Mouse (Mus musculus) skeletal muscle tissue, adult 2 months (tissue): ENCODE results near the gene Cmya5.

Source experiments
- DNase-seq: peaks from one replicate; pipeline ENCODE4 v3.0.0-alpha.2; 2012; ENCODE audit warnings: low read depth, low spot score

Cmya5 gene

DNA sequence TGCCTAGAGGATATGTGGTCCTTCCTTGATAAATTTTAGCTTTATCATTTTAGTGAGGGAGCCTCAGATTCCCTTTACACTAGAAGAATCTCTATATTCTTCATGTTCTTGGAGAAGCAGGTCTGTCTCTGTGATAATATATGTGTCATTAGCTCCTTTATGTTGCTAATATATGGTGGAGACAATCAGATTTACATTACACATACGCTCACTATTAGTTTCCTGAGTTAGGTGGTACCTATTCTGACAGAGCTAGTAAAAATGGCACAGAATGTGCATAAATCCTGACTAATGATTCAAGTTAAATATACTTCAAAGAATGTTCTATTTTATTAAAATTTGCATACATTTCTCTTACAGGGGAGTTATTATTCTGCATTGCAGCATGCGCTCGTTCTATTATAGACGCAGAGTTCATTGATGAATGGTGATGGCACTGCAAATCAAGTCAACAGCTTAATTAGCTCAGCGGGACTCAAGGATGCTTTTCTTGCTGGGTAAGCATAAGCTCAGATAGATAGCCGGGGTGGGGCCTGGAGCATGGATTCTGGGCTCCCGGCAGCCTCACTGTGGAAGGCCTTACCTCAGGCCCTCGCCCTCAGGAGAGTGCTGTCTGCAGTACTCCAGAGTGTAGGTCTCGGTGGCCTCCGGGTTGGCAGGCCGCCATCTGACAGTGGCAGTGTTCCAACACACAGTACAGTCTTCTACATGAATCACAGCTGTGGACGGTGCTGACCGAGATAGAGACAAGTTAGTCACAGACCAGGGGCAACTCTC is 81.5 kb downstream of the Cmya5 start:
- DNase-seq, result peak; percentile 80

DNA sequence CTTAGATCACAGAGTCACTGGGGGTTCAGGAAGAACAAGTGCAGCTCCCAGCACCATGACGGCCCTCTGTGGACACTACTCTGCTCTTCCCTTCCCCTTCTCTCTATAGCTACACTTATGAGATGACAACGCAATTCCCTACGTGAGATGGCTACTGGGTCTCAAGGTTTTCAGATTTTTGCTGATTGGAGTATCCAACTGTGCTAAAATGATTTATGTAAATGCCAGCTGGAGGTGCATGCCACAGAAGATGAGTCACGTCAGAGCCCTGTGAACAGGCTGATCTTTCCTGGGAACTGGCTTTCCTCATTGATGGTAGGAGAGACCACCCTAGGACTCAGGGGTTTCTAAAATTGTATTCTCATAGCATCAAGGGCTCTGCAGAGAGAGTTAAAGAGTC is 83.2 kb downstream of the Cmya5 start:
- no peak for DNase-seq

DNA sequence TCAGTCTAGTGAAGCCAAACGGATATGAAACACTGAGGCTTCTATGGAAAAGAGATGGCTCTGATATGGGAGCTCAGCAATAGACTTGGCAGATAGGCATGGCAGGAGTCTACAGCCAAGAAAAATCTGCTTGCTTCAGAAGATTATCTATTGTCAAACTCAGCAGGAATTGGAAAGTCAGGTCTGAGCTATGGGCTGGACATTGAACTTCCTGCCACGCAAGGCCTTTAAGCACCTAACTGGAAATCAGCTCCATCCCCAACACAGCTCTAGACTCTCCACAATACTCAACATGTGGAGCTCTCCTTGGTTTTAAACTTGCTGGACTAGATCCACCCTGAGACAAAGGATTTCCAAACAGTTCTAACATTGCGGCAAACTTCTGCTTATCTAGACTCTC is 84.1 kb downstream of the Cmya5 start:
- no peak for DNase-seq

DNA sequence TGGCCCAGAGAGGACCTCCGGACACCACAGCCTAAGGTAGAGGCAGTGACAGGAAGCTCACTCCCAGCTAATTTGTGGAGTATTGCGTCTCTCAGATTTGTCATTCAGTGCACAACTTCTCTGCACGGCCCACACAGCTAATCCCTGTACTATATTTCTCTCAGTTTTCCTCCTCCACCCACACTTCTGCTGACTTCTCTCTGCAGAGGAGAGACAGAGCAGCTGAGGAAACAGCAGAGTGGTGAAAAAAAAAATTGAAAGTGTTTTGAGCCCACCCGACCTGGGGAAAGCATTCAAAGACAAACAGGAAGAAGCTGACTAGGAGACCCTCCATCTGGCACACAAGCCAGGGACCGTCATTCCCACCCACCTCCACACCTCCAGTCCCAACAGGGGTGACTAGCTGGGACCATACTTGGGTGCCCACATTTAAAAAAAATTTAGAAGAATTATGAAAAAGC is 85.9 kb downstream of the Cmya5 start:
- DNase-seq, result no peak

DNA sequence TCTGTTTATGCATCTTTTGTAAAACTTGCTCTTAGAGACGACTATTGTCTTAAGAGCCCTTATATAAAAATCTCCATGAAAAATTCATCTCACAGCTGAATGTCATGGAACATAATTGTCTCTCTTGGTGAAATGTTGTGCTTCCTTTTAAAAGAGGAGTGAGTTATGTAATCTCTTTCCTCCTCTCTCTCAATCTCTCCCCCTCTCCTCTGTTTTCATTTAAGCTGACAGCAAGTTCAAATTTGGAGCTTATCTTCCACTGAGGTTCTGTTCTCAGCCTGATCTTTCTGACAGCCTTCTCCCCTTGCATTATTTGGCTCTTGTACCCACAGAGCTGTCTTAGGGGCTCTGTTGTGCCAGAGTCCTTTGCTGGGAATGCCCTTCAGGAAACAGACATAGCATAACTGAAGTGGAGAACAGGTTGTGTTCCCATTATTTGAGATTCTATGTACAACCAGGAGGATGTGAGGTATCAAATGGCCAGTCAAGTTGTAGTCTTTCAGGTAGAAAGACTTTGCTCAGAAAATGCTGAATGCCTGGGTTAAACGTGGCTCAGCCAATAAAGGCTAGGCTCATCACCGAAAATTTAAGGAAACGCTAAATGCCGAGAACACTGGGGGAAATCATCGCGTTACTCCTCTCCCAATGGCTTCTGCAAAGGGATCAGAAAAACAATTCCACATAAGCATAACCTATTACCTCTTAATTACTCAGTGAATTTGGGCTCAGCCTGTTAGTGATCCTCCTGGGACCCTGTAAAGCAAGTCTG is 86.8 kb downstream of the Cmya5 start:
- no peak for DNase-seq

DNA sequence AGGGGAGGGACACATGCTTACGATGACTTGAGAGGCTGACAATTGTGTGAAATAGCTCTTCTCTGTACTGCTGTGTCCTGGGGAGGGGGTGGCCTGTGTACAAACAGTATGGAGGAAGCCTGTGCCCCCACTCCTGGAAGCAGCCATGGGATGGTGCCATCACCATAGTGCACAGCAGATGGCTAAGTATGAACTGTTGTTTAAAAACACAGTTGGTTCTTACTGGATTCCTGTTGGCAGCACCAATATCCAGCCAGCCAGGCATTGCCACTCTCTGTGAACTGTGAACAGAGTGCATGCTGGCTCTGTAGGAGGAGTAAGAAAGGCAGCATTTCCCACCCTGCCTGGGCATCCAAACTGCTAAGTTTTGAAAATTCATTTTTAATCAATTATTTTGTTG is 88.4 kb downstream of the Cmya5 start:
- no peak for DNase-seq

DNA sequence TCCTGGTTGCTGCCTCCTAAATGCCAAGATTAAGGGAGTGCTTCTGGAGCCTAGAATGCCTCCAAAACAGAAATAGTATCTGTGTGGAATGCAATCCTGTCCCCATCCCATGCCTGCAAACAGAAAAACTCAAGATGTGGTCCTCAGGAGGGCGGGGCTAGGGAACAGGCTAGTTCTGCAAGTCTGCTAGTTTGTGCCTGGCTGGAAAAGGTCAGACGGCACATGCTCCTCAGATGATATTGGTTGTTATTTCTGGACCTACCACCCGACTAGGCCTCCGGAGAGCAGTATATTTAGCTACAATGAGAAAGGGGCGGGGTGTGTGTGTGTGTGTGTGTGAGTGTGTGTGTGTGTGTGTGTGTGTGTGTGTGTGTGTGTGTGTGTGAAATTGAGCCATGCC is 93.0 kb downstream of the Cmya5 start:
- DNase-seq, result peak; percentile 85

DNA sequence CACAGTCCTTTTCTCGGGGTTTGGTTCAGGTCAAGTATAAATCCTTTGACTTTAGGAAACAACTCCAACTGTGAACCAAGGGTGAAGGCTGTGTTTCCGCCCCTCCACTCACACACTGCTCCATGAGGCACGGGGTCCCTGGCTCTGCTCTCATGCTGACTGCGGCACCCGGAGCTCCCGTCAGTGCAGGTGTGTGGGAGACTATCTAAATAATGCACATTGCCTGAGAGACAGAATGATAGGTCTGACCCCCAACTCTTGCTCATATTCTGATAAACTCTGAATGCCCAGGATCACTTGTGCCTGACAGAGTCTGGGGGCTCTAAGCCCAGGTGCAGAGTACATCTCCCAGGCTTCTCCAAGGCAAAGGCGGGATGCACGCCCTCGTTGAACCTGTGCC is 103.5 kb downstream of the Cmya5 start:
- DNase-seq, result no peak

DNA sequence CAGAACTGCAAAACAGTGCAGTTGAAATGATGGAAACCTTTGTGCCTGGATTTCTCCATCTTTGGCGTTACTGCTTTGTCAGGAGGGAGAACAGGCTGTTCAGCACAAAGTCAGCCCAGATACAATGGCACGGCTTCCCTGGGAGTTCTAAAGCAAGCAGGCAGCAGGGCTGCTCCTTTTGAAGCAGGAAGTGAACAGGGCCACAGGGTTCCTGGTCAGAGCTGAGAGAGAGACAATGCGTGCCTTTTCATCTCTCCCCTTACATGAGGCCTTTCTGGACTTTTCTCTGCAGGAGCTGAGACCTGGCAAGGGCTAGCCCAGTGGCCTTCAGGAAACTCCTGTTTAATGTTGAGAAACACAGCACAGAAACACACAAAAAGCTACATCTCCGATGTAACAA is 108.3 kb downstream of the Cmya5 start:
- DNase-seq, result no peak

DNA sequence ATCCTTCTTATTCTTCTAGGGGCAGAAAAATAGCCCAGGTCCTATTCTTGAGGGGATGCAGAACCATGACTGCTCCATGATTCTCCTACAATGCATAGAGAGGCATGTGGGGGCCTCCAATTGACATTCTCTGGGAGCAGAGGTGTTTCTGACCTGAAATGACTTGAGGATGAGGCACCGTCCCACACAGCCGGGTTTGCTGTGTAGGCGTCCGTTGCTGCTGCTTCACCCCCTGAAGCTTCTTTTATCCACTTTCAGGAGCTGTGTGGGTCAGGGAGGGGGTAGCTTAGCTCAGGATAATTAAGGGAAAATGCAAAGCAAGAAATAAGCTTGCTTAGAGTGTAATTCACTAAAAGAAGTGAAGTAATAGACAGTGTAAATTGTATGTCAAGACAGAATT is 115.2 kb downstream of the Cmya5 start:
- no peak for DNase-seq

DNA sequence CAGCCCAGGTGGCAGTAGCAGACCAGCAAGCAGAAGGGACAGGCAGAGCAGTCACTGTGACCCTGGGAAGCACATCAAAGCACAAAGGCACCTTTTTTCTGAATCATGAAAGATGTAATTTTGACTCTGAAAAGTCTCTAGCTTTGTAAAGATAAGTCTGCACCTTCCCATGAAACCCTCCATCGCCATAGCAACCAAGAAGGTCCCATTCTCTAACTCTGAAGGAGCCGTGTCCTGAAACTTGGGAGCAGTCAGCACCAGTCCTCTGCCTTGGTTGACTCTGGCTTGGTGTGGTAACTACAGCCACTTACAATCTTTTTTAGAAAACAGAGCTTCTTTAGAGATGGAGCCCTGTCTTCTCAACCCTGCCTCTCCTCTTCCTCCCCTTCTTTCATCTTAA is 119.7 kb downstream of the Cmya5 start:
- no peak for DNase-seq

DNA sequence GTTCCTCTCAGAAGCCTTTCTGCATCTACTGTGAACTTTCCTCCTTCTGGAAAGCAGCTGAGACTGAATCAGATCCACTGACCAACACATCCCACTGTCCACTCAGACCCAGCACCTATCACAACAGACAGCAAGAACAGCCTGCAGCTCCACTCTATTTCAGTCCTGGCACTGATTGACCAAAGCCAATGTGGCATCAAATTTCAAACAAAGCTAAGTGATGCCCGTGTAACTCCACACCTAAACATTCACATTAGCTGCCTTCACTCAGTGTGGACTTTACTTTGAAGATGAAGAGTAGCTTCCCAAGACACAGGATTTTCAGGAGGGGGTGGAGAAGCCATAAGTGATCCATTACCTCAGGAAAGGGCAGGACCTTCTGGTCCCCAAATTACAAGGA is 122.4 kb downstream of the Cmya5 start:
- peak; percentile 42 for DNase-seq

DNA sequence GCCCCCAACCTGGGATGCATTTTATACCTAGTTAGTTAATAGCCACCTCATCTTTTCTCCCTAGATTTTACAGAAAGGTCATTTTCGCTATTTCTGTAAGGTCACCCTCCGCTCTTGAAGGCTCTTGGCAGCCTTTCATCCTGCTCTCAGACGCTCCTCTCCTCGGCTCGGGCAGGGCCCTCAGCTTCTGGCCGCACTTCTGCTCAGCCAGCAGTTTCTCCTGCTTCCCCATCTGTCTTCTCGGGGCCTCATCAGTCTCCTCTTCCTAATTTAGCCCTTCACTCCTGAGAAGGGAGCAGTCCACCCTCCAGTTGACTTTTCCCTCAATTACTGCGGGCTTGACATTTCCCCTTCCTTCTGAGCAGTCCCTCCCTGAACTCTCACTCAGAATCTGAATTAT is 131.6 kb downstream of the Cmya5 start:
- DNase-seq, result peak; percentile 66

DNA sequence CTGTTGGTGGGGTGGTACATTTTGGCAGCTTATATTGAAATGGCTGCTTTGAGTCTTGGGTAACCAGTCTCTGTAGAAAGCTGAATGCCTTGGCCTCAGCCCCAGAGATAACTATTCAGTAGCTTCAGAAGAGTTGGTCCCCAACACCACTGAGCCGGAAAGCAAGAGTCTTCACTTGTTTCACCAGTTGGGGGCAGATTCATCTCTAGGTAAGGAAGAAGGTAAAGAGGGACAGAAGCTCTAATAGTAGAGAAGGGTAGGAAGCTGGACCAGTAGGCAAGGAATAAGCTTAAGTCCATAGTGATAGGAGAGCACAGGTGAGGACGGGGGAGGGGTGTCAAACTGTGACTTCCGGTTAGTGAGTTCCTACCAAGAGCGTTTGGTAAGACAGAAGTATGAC is 133.2 kb downstream of the Cmya5 start:
- no peak for DNase-seq

DNA sequence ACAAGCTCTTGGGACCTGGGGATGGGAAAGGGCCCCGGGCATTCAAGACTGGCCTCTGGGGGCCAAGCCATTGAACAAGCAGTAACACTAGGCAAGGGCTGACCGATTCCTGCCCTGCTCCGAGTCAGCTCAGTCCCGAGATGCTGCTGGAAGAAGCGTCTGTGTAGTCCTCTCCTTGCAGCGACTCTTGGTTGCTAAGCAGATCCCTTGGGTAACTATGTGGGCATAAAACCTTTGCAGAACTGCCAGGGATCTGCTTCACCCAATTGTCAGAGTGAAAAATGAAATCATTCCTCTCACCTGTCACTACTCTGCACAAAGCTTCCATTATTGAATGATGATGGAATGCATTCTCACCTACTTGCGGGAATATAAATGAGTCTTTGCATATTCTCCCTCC is 134.0 kb downstream of the Cmya5 start:
- DNase-seq, result no peak

DNA sequence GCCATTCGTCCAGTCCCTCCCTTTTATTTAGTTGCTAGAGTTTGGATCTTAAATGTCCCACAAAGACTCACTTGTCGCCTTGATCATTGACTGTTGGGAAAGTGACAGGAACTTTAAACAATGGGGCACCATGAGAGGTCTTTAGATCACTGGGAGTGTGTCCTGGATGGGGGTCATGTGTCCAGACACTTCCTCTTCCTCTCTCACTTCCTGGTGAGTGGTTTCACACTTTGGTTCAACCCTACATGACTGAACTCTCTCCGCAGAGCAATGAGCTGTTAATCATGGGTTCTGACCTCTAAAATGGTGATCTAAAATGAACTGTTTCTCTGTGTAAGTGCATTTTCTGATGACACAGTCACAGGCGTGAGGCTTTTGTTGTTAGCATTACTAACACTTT is 137.4 kb downstream of the Cmya5 start:
- DNase-seq, result no peak

DNA sequence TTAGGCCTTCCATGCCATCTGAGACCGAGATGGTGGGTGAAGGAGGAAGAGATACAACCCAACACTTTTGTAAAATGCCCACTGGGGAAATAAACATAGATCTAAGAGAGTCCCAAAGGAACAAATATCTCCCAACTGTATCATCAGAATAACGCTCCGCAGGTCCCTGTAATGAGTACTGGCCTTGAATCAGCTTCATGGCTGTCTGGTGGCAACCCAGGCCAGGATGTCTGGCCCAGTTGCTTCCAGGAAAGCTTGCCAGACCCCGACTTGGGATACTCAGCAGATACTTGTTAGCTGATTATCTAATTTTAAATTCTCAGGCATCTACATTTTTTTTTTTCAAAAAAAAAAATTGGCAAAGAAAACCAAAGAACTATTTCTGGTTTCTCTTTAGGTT is 138.2 kb downstream of the Cmya5 start:
- peak; percentile 45 for DNase-seq

DNA sequence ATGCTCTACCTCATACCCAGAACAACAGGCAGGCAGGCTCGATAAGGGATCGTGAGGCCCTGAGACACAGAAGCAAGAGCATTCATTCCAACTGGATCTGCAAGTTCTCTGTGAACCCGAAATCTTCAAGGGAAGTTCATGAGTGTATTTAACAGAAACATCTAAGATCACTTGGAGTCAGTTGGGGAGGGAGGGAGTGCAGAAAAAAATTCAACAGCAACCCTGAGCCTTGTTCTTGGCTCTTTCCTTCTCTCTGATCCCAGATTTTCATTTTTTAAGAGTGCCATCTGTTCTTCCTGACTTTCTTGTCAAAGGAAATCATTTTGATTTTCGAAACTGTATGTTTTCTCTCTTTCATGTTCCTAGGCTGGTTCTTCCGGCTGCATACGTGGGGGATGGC is 140.5 kb downstream of the Cmya5 start:
- DNase-seq, result no peak

DNA sequence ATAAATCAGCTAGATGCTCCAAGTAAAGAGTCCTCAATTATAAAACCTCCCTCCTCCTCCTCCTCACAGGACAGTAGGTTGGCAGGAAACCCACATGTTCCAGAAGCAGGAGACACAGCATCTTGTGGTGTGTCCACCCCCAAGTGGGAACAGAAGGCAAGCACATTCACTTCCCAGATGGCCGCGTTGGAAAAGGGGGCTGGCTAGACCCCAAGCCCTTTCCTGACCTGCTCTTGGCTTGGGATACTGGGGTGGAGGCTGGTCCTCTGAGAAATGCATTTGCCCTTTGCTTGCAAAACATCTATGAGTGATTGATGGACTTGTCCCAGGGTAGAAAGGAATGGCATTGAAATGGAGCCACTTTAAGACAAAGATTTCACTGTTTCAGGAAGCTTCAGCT is 142.1 kb downstream of the Cmya5 start:
- peak; percentile 76 for DNase-seq

DNA sequence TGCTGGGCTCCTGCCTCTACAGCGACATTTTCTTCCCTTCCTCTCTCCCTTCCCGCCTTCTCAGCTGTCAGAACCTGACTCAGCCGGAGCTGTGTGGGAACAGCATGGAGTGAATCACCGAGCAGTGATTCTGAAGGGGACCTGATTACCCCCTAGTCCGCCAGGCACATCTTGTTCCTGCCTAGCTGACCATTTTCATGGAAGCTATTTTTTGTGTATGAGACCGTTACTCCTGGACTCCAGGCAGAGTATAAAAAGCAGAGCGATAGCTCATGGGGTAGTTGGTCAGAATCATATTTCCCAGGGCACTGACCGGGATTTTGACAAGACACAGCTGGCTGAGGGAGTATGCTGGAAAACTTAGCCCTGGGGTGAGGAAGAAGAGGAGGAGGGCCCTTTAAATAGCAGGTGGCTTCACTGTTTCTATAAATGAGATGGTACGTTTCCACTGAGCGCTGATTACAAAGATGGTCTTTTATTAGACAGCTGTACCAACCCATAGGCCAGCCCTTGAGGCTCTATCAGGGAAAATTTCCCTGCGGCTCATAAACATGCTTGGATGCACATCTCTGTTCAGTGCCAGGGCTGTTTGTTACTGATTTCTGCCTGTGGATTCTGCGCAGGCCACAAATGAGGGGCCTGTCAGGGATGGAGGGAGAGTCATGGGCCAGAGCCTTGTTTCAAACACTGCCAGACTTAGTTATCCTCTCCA is 143.7 kb downstream of the Cmya5 start:
- peak; percentile 85 for DNase-seq

DNA sequence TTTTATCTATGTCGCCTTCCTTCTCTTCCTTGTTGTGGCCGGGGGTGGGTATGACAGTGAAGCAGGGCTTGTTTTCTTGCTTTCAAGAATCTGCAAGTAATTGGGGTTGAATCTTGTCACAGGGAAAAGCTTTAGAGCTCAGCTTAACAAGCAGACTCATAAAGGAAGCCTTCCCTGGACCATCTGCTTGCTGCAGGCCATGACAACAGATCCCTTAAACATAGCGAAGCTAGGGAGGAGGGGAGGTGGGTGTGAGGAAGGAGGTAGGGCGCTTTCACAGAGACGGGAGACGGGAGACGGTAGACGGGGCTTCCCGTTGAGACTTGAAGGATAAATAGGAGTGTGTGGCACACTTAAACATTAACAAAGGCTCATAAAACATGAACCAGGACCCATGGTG is 144.7 kb downstream of the Cmya5 start:
- no peak for DNase-seq

DNA sequence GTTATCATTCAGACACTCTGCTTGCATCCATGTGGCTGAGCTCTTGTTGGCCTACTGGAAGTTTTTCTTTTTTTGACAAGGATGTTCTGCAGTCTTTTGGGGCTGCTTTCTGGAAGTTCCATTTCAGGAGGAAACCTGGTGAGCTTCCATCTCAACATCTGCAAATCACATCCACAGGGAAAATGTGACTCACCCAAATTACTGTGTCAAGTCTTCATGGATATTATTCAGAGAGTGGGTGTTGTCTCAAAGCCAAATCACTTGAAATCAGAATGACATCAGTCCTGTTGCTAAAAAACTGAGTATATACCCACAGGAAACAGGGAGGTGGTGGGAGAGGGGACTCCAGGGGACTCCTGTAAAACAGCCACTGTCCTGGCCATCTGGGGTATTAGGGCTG is 149.8 kb downstream of the Cmya5 start:
- DNase-seq, result peak; percentile 87

DNA sequence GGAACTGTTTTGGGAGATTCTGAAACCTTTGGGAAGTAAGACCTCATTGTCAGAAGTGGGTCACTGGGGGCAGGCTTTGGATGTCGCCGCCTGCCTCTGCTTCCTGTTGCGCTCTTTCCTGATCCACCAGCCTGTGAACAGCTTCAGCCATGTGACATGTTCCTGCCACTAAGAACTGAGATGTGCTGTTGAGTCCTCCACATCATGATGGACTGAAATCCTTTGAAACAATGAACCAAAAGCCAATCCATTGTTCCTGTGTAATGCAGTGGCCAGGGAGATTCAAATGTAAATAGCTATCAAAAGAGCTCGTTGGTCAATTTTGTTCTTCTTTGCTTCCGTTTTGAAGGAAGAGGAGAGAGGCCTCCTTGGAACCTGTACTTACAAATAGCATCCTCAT is 151.7 kb downstream of the Cmya5 start:
- DNase-seq, result no peak
